Mouse (Mus musculus): Measurements from ENCODE around the gene Tspear.

DNA sequence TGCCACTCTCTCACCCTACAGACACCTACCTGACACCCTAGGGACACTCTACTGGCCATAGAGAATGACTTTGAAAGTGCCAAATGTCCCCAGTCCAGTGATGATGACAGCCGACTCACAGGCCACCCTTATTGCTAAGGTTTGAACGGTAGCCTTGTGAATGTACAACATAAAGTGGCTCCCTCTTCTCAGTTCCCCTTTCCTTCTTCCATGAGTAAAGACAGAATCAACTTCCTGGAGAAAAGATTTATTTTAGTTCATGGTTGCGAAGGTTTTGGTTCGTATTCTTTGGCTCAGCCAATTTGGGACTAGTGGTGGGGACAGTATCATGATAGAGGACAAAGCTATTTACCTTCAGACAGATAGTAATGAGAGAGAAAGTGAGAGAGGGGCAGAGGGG lies 52.6 kb downstream of the Tspear start:
- TF ChIP-seq CTCF (IDR thresholded peaks at IDR 0.05; ENCODE audit: control insufficient read depth, insufficient read depth, insufficient replicate concordance, low read depth, low read length) (no peak), POLR2A (IDR thresholded peaks at IDR 0.05; ENCODE audit: control insufficient read depth, low read depth, low read length) (no peak)

Data from testis, adult 2 months (tissue).